Mouse (Mus musculus) myocyte (in vitro differentiated cells): ENCODE data around the gene Hipk2. TPM values are rescaled to one million over a fixed set of nuclear protein-coding genes. Genes with fewer than 3 reads are reported as not detected.

Source experiments
- H3K27me3 ChIP-seq: one replicate; pipeline ENCODE4 v1.6.1; 2011; ENCODE audit not compliant: control insufficient read depth, insufficient read depth, insufficient read length
- H3K36me3 ChIP-seq: one replicate; pipeline ENCODE4 v1.6.1; 2011; ENCODE audit not compliant: control insufficient read depth, insufficient read depth
- H3K4me2 ChIP-seq: one replicate; pipeline ENCODE4 v1.6.1; 2011; ENCODE audit warnings: low read depth, control low read depth
- H3K4me3 ChIP-seq: one replicate; pipeline ENCODE4 v1.5.1; 2011; ENCODE audit warnings: mild to moderate bottlenecking, control low read depth, moderate library complexity
- H3K79me2 ChIP-seq: one replicate; pipeline ENCODE4 v1.6.1; 2011; ENCODE audit not compliant: control insufficient read depth, insufficient read depth
- H3ac ChIP-seq: one replicate; pipeline ENCODE4 v1.6.1; 2011; ENCODE audit not compliant: control insufficient read depth, insufficient read length
- CEBPB ChIP-seq: IDR thresholded peaks from 2 replicates; pipeline ENCODE4 v1.6.1; 2011; ENCODE audit warnings: mild to moderate bottlenecking, moderate library complexity; ENCODE audit not compliant: poor library complexity, insufficient read depth, severe bottlenecking
- E2F4 ChIP-seq: IDR thresholded peaks from one replicate; pipeline ENCODE4 v1.6.1; 2011; ENCODE audit warnings: mild to moderate bottlenecking, control low read depth, moderate library complexity; ENCODE audit not compliant: insufficient read depth
- MAX ChIP-seq: IDR thresholded peaks from one replicate; pipeline ENCODE4 v1.6.1; 2011; ENCODE audit warnings: low read depth, mild to moderate bottlenecking, control low read depth
- MYOD1 ChIP-seq, 3 experiments: IDR thresholded peaks; one replicate each; pipeline ENCODE4 v1.6.1; 2011; ENCODE audit warnings: control low read depth in 2 of 3, low read depth in 2 of 3, mild to moderate bottlenecking in 2 of 3, moderate library complexity in 1 of 3; ENCODE audit not compliant: insufficient read length in 2 of 3, control insufficient read depth in 1 of 3
- MYOG ChIP-seq, 3 experiments: IDR thresholded peaks; one replicate each; pipeline ENCODE4 v1.6.1; 2011; ENCODE audit warnings: control low read depth in 2 of 3, low read depth in 2 of 3, mild to moderate bottlenecking in 2 of 3; ENCODE audit not compliant: insufficient read length in 2 of 3, control insufficient read depth in 1 of 3, insufficient read depth in 1 of 3
- POLR2A ChIP-seq: IDR thresholded peaks from one replicate; pipeline ENCODE4 v1.6.1; 2011; ENCODE audit warnings: low read depth, mild to moderate bottlenecking, control low read depth, moderate library complexity; ENCODE audit not compliant: insufficient read length
- POLR2AphosphoS2 ChIP-seq: IDR thresholded peaks from one replicate; pipeline ENCODE4 v1.6.1; 2011; ENCODE audit warnings: low read depth, control low read depth; ENCODE audit not compliant: insufficient read length
- REST ChIP-seq: IDR thresholded peaks from one replicate; pipeline ENCODE4 v1.6.1; 2011; ENCODE audit warnings: mild to moderate bottlenecking, control low read depth, moderate library complexity; ENCODE audit not compliant: insufficient read depth, insufficient read length
- SRF ChIP-seq: IDR thresholded peaks from one replicate; pipeline ENCODE4 v1.6.1; 2011; ENCODE audit warnings: low read depth; ENCODE audit not compliant: control insufficient read depth, insufficient read length
- TCF12 ChIP-seq: IDR thresholded peaks from one replicate; pipeline ENCODE4 v1.6.1; 2011; ENCODE audit warnings: mild to moderate bottlenecking, control low read depth; ENCODE audit not compliant: poor library complexity, insufficient read depth, severe bottlenecking
- TCF3 ChIP-seq: IDR thresholded peaks from one replicate; pipeline ENCODE4 v1.6.1; 2011; ENCODE audit warnings: low read depth, control low read depth; ENCODE audit not compliant: insufficient read length
- USF1 ChIP-seq: IDR thresholded peaks from one replicate; pipeline ENCODE4 v1.6.1; 2011; ENCODE audit warnings: low read depth, mild to moderate bottlenecking, control low read depth, moderate library complexity
- polyA plus RNA-seq: library from polyadenylated mRNA; unstranded; fragments of >200 nt; fragmentation: generic; extraction: Trizol; gene quantifications from one replicate; pipeline ENCODE4 v1.2.1, GENCODE M21; 2012; ENCODE audit warnings: missing spikeins

Hipk2 gene
- polyA plus RNA-seq, 1 experiment = 11.3 TPM

DNA sequence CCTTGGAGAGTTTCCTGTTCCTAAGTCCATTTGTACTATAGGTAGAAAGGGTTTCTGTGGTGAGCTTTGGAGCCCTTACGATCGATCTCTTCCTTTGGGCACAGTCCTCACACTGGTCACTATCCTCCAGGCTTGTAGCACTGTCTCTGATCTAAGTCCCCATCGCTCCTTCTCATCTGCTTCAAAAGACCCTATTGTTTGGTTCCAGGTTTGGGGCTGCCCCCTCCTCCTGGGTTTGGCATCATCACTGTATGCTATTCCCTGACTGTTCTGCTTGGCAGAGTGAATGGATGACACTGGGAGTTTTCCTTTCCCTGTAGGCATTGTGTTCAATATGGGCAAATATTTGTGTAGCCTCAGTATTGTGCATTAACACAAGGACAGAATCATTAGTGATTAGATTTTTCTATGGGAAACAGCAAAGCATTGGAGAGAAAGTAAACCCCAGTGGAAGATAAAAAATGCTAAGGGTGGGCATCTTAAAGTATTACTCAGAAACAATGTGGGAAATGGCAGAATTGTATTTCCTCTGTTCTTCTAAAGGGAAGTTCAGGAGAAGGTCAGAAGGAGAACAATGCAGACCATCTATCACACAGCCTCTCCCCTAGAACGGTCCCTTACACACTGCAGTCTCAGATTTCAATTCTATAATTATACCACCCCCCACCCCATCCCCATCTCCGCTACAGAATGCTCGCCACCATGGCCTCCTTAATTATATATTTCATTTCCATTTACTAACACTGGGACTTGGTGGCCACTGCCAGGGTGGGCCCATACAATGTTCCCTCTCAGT lies 114.9 kb downstream of the Hipk2 start:
- Histone ChIP-seq H3K4me2 (no peak overlapping the region), H3ac (no peak overlapping the region), H3K79me2 (no peaks in the 10 kb centered on the region), H3K27me3 (no peaks in the 10 kb centered on the region), H3K36me3 (no peaks in the 10 kb centered on the region), H3K4me3 (no peak overlapping the region)
- no peak for TF ChIP-seq E2F4
- no peak for TF ChIP-seq POLR2A
- no peak for TF ChIP-seq USF1
- TF ChIP-seq SRF = no peak
- TF ChIP-seq MYOG (IDR thresholded peaks at IDR 0.05; ENCODE audit: control insufficient read depth in 1 of 3, insufficient read depth in 1 of 3, insufficient read length in 2 of 3, low read depth in 2 of 3) = no peak
- no peak for TF ChIP-seq REST
- TF ChIP-seq TCF3 = no peak

DNA sequence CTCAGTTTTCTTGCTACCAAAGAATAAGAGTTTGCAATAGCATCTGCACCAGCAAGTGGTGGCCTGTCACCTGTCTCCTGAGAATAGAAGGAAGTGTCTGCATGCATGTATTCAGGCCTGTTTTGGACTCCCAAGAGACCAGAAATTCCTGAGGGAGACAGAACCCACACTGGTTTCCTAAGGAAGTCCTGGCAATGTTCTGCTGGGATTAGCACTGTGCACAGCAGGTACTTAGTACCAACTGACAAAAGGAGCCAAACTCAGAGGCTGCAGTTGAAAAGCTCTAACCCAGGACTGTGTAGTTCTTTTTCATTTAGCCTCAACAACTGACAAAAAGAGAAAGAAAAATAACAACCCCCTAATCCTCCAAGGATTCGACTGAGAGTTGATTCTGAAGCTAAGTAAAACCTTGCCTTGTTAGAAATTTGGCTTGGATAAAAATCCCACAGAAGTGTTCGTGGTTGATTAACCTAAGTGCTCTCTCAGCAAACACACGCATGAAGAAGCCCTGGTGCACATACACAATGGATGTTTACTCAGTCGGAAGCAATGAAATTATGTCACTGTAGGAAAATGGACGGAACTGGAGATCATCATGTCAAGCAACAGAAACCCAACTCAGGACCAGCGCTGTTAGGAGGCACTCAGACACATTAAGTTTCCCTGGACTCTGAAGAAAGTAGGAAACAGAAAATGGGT lies 115.9 kb downstream of the Hipk2 start:
- Histone ChIP-seq H3ac (no peak overlapping the region), H3K4me3 (no peak overlapping the region)
- TF ChIP-seq POLR2A (no peak), POLR2AphosphoS2 (no peak), TCF12 (no peak), SRF (no peak), CEBPB (no peak), REST (no peak)

DNA sequence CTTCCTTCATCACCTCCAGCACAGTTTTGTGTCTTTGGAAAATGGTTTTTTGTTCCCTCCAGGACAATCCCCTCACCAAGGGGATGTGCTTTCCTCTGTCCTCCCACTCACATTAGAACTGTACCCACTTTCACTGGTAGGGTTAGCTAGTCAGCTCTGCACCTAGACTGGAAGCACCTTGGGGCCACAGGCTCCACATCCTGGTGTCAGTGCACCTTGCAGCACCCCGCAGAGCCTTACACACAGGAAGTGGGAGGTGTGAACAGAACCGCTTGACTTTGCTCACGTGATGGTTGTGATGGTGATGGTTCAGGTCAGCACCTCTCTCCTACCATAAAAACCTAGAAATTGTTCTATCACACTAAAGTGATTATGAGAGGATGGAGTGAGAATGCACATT lies 116.8 kb downstream of the Hipk2 start:
- no peaks in the 10 kb centered on the region for H3K36me3 ChIP-seq
- no peak overlapping the region for H3K4me2 ChIP-seq
- H3K4me3 ChIP-seq = no peak overlapping the region
- no peak for TF ChIP-seq TCF3
- TF ChIP-seq CEBPB = no peak
- H3K79me2 ChIP-seq = no peaks in the 10 kb centered on the region
- H3K27me3 ChIP-seq = no peaks in the 10 kb centered on the region
- no peak overlapping the region for H3ac ChIP-seq

More for the DNA sequence above, 115.9 kb downstream of the Hipk2 start:
- Histone ChIP-seq H3K79me2 (no peaks in the 10 kb centered on the region), H3K27me3 (no peaks in the 10 kb centered on the region), H3K4me2 (no peak overlapping the region), H3K36me3 (no peaks in the 10 kb centered on the region)

DNA sequence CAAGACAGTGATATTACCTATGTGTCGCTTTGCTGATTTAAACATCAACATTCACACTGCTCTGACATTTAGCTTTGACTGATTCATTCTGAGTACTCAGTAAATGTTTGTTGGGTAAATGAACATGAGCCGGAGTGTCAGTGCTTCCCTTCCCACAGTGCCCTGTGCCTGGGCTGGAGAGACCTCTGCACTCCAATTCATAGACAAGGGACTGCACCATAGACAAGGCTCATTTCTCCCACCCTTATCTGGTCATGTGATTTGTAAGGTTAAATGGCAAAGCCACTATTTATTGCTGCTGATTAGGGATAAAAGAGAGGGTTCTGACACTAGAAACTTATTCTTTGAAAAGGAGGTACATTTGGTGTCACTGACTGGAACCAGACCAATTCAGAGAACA lies 118.4 kb downstream of the Hipk2 start:
- H3K79me2 ChIP-seq = no peaks in the 10 kb centered on the region
- TF ChIP-seq USF1 = no peak
- H3K4me3 ChIP-seq = no peak overlapping the region
- H3ac ChIP-seq = no peak overlapping the region
- H3K36me3 ChIP-seq = no peaks in the 10 kb centered on the region
- no peaks in the 10 kb centered on the region for H3K27me3 ChIP-seq
- H3K4me2 ChIP-seq = no peak overlapping the region

DNA sequence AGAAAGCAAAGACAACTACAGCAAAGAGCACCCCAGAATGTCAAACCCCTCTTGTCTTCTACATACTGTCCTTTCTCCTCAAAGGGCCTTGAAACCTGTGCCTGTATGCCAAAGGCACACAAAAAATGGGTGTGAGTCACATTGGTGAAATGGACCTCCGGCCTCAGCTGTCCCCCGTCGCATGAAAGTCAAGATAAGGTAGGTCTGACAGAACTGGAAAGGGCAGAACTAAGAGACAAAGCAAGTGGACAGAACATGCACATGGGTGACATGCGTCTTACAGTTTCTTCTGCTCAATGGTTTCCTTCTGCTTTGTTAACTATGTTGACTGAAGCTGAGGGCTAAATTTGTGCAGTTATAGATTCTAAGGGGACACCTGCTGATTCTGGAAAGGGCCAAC lies 119.0 kb downstream of the Hipk2 start:
- Histone ChIP-seq H3K79me2 (no peaks in the 10 kb centered on the region), H3K27me3 (no peaks in the 10 kb centered on the region), H3K4me2 (no peak overlapping the region), H3ac (no peak overlapping the region), H3K4me3 (no peak overlapping the region), H3K36me3 (no peaks in the 10 kb centered on the region)
- TF ChIP-seq MYOD1 (IDR thresholded peaks at IDR 0.05; ENCODE audit: control insufficient read depth in 1 of 3, insufficient read length in 2 of 3, low read depth in 2 of 3) (no peak), TCF3 (no peak), E2F4 (no peak), TCF12 (no peak), CEBPB (no peak), REST (no peak), MAX (no peak), MYOG (IDR thresholded peaks at IDR 0.05; ENCODE audit: control insufficient read depth in 1 of 3, insufficient read depth in 1 of 3, insufficient read length in 2 of 3, low read depth in 2 of 3) (no peak), POLR2A (no peak), POLR2AphosphoS2 (no peak)
